Mouse (Mus musculus): Measurements from ENCODE around the gene Grik4.

- TF ChIP-seq GATA1 (IDR thresholded peaks at IDR 0.05; ENCODE audit: borderline replicate concordance, low read length) (no peak), FLI1 (IDR thresholded peaks at IDR 0.05; ENCODE audit: low read length) (no peak)
Observed at GRCm38 (mm10) chr9:42673385-42674016, 270.8 kb downstream of the Grik4 start.
